Mouse (Mus musculus) midbrain, embryonic 16.5 days (tissue): ENCODE data around the gene Arid1b. TPM values are rescaled to one million over a fixed set of nuclear protein-coding genes. Genes with fewer than 3 reads are reported as not detected.

Experiments
- ATAC-seq: fragments of 200-750 bp; cut with Nextera tagmentation; 2 replicates; pipeline ENCODE4 v1.8.0; 2017; ENCODE audit warnings: moderate TSS enrichment
- H3K27ac ChIP-seq: fragments of 300-500 bp; sonication (generic); 2 replicates; pipeline ENCODE4 v1.5.1; 2014; ENCODE audit warnings: mild to moderate bottlenecking, low read length, mixed read lengths
- H3K27me3 ChIP-seq: fragments of 300-500 bp; sonication (generic); 2 replicates; pipeline ENCODE4 v1.6.1; 2014; ENCODE audit warnings: low read depth, low read length, mixed read lengths; ENCODE audit not compliant: control insufficient read depth, insufficient read depth
- H3K36me3 ChIP-seq: fragments of 300-500 bp; sonication (generic); 2 replicates; pipeline ENCODE4 v1.6.1; 2014; ENCODE audit warnings: mild to moderate bottlenecking, low read length, moderate library complexity, mixed read lengths; ENCODE audit not compliant: control insufficient read depth, insufficient read depth
- H3K4me1 ChIP-seq: fragments of 300-500 bp; sonication (generic); 2 replicates; pipeline ENCODE4 v1.6.1; 2014; ENCODE audit warnings: mild to moderate bottlenecking, low read length, mixed read lengths; ENCODE audit not compliant: control insufficient read depth, insufficient read depth
- H3K4me2 ChIP-seq: fragments of 300-500 bp; sonication (generic); 2 replicates; pipeline ENCODE4 v1.6.1; 2014; ENCODE audit warnings: mild to moderate bottlenecking, low read length, mixed read lengths
- H3K4me3 ChIP-seq: fragments of 300-500 bp; sonication (generic); 2 replicates; pipeline ENCODE4 v1.5.1; 2014; ENCODE audit warnings: low read depth, mild to moderate bottlenecking, low read length, moderate library complexity, mixed read lengths
- H3K9ac ChIP-seq: fragments of 300-500 bp; sonication (generic); 2 replicates; pipeline ENCODE4 v1.6.1; 2014; ENCODE audit warnings: low read depth, low read length, mixed read lengths
- H3K9me3 ChIP-seq: fragments of 300-500 bp; sonication (generic); replicated peaks from 2 replicates; pipeline ENCODE4 v1.6.1; 2014; ENCODE audit warnings: mild to moderate bottlenecking, low read length, mixed read lengths; ENCODE audit not compliant: control insufficient read depth, poor library complexity, severe bottlenecking
- WGBS: fragments of 180-500 bp; shearing (Covaris S2); extraction: QIAGEN DNeasy Blood & Tissue Kit; methylation state at CpG from one replicate; pipeline ENCODE4 v1.1.7; 2014; 5-methylcytosine and 5-hydroxymethylcytosine counted together
- polyA plus RNA-seq: library from polyadenylated mRNA; unstranded; fragments of >200 nt; fragmentation: Nextera tagmentation; extraction: Ambion mirVana; gene quantifications from 2 replicates; pipeline ENCODE4 v1.2.1, GENCODE M21; 2015

Gene Arid1b
- polyA plus RNA-seq, 1 experiment from 2014 or later = 13.1 TPM

- Histone ChIP-seq H3K27ac (no peak overlapping the region), H3K4me3 (no peak overlapping the region), H3K9me3 (no peaks in the 10 kb centered on the region), H3K36me3 (no peaks in the 10 kb centered on the region), H3K27me3 (no peaks in the 10 kb centered on the region), H3K4me1 (peaks cover 25% of the 10 kb centered on the region), H3K9ac (no peak overlapping the region), H3K4me2 (no peak overlapping the region)
- no peak for ATAC-seq
- WGBS = 77% methylated on average over 3 of the region's 3 CpGs
Observed at GRCm38 (mm10) chr17:5197765-5198164, 203.6 kb downstream of the Arid1b start.

- no peaks in the 10 kb centered on the region for H3K9me3 ChIP-seq
- WGBS = 63% methylated on average over 6 of the region's 6 CpGs
- no peak overlapping the region for H3K4me2 ChIP-seq
- no peak for ATAC-seq
- no peaks in the 10 kb centered on the region for H3K27me3 ChIP-seq
- H3K36me3 ChIP-seq = no peaks in the 10 kb centered on the region
- no peak overlapping the region for H3K4me3 ChIP-seq
- H3K9ac ChIP-seq = no peak overlapping the region
- H3K27ac ChIP-seq = no peak overlapping the region
- H3K4me1 ChIP-seq = peaks cover 25% of the 10 kb centered on the region
Observed at GRCm38 (mm10) chr17:5198252-5198651, 204.1 kb downstream of the Arid1b start.

- Histone ChIP-seq H3K27me3 (no peaks in the 10 kb centered on the region), H3K4me2 (no peak overlapping the region), H3K9ac (no peak overlapping the region), H3K27ac (no peak overlapping the region), H3K4me3 (no peak overlapping the region), H3K36me3 (no peaks in the 10 kb centered on the region), H3K9me3 (no peaks in the 10 kb centered on the region), H3K4me1 (peaks cover 25% of the 10 kb centered on the region)
- ATAC-seq = no peak
- 49% methylated on average over 4 of the region's 4 CpGs for WGBS
Observed at GRCm38 (mm10) chr17:5198811-5199210, 204.7 kb downstream of the Arid1b start.

- no peak overlapping the region for H3K4me3 ChIP-seq
- ATAC-seq = no peak
- no peaks in the 10 kb centered on the region for H3K36me3 ChIP-seq
- H3K4me2 ChIP-seq = no peak overlapping the region
- no peak overlapping the region for H3K27ac ChIP-seq
- H3K9ac ChIP-seq = no peak overlapping the region
- H3K4me1 ChIP-seq = peaks cover 26% of the 10 kb centered on the region
- no peaks in the 10 kb centered on the region for H3K9me3 ChIP-seq
- 90% methylated on average over 6 of the region's 6 CpGs for WGBS
- no peaks in the 10 kb centered on the region for H3K27me3 ChIP-seq
Observed at GRCm38 (mm10) chr17:5200638-5201037, 206.5 kb downstream of the Arid1b start.

- ATAC-seq = no peak
- no peak overlapping the region for H3K4me3 ChIP-seq
- WGBS = 71% methylated on average over 6 of the region's 6 CpGs
- H3K9me3 ChIP-seq = no peaks in the 10 kb centered on the region
- no peak overlapping the region for H3K9ac ChIP-seq
- H3K4me1 ChIP-seq = peaks cover 23% of the 10 kb centered on the region
- no peaks in the 10 kb centered on the region for H3K27me3 ChIP-seq
- H3K27ac ChIP-seq = no peak overlapping the region
- no peaks in the 10 kb centered on the region for H3K36me3 ChIP-seq
- H3K4me2 ChIP-seq = no peak overlapping the region
Observed at GRCm38 (mm10) chr17:5201859-5202598, 207.9 kb downstream of the Arid1b start.

- Histone ChIP-seq H3K4me3 (no peak overlapping the region), H3K4me1 (peaks cover 23% of the 10 kb centered on the region), H3K9me3 (no peaks in the 10 kb centered on the region), H3K9ac (no peak overlapping the region), H3K36me3 (no peaks in the 10 kb centered on the region), H3K27ac (no peak overlapping the region), H3K27me3 (no peaks in the 10 kb centered on the region), H3K4me2 (no peak overlapping the region)
- WGBS = 94% methylated on average over 5 of the region's 5 CpGs
- no peak for ATAC-seq
Observed at GRCm38 (mm10) chr17:5202756-5203155, 208.6 kb downstream of the Arid1b start.

- Histone ChIP-seq H3K4me2 (no peak overlapping the region), H3K27me3 (no peaks in the 10 kb centered on the region), H3K9me3 (no peaks in the 10 kb centered on the region), H3K36me3 (no peaks in the 10 kb centered on the region), H3K4me3 (no peak overlapping the region), H3K4me1 (peaks cover 17% of the 10 kb centered on the region), H3K27ac (no peak overlapping the region), H3K9ac (no peak overlapping the region)
- ATAC-seq = no peak
- WGBS = 87% methylated on average over 10 of the region's 10 CpGs
Observed at GRCm38 (mm10) chr17:5203346-5204102, 209.4 kb downstream of the Arid1b start.

GRCm38 (mm10) chr17:5204103-5204665 lies 210.1 kb downstream of the Arid1b start:
- Histone ChIP-seq H3K9ac (no peak overlapping the region), H3K27me3 (no peaks in the 10 kb centered on the region), H3K4me2 (no peak overlapping the region), H3K9me3 (no peaks in the 10 kb centered on the region), H3K4me3 (no peak overlapping the region), H3K36me3 (no peaks in the 10 kb centered on the region), H3K4me1 (peaks cover 15% of the 10 kb centered on the region), H3K27ac (no peak overlapping the region)
- ATAC-seq = no peak
- WGBS = 90% methylated on average over 9 of the region's 9 CpGs

GRCm38 (mm10) chr17:5205163-5205581 lies 211.0 kb downstream of the Arid1b start:
- no peaks in the 10 kb centered on the region for H3K36me3 ChIP-seq
- ATAC-seq = no peak
- no peak overlapping the region for H3K9ac ChIP-seq
- H3K4me3 ChIP-seq = no peak overlapping the region
- peaks cover 16% of the 10 kb centered on the region for H3K4me1 ChIP-seq
- no peak overlapping the region for H3K4me2 ChIP-seq
- no peaks in the 10 kb centered on the region for H3K27me3 ChIP-seq
- H3K27ac ChIP-seq = no peak overlapping the region
- H3K9me3 ChIP-seq = no peaks in the 10 kb centered on the region
- WGBS = 53% methylated on average over 7 of the region's 7 CpGs
